Mouse (Mus musculus) heart, adult 2 months (tissue): ENCODE data around the gene Dthd1. TPM values are rescaled to one million over a fixed set of nuclear protein-coding genes. Genes with fewer than 3 reads are reported as not detected.

Experiments
- DNase-seq, 2 experiments: peaks; one replicate each; pipeline ENCODE4 v3.0.0; 2021
- H3K27ac ChIP-seq: fragments of 200-600 bp; 2 replicates; pipeline ENCODE4 v1.8.1; 2022
- H3K27me3 ChIP-seq: fragments of 200-500 bp; 2 replicates; pipeline ENCODE4 v1.6.1; 2012; ENCODE audit warnings: mild to moderate bottlenecking, low read length, inconsistent platforms, mixed read lengths; ENCODE audit not compliant: control insufficient read depth, insufficient read depth
- H3K36me3 ChIP-seq: fragments of 200-500 bp; 2 replicates; pipeline ENCODE4 v1.6.1; 2012; ENCODE audit warnings: low read length, inconsistent platforms; ENCODE audit not compliant: control insufficient read depth, insufficient read depth
- H3K4me1 ChIP-seq: fragments of 200-500 bp; 2 replicates; pipeline ENCODE4 v1.6.1; 2011; ENCODE audit warnings: low read length; ENCODE audit not compliant: control insufficient read depth, insufficient read depth
- H3K4me3 ChIP-seq: fragments of 200-600 bp; 2 replicates; pipeline ENCODE4 v1.8.1; 2022
- H3K79me2 ChIP-seq: fragments of 200-500 bp; replicated peaks from 2 replicates; pipeline ENCODE4 v1.6.1; 2012; ENCODE audit warnings: mild to moderate bottlenecking, inconsistent platforms, low read length, moderate library complexity, mixed read lengths; ENCODE audit not compliant: control insufficient read depth, insufficient read depth
- H3K9ac ChIP-seq: fragments of 200-500 bp; 2 replicates; pipeline ENCODE4 v1.6.1; 2012; ENCODE audit warnings: low read depth, mild to moderate bottlenecking, control low read depth, inconsistent platforms, low read length, mixed read lengths
- CTCF ChIP-seq: fragments of 200-600 bp; IDR thresholded peaks from 2 replicates; pipeline ENCODE4 v1.8.1; 2022; ENCODE audit warnings: antibody characterized with exemption, mild to moderate bottlenecking, moderate library complexity
- EP300 ChIP-seq: fragments of 200-500 bp; IDR thresholded peaks from 2 replicates; pipeline ENCODE4 v1.6.1; 2011; ENCODE audit warnings: low read depth, low read length, control low read depth; ENCODE audit not compliant: insufficient read depth
- POLR2A ChIP-seq: fragments of 200-500 bp; IDR thresholded peaks from 2 replicates; pipeline ENCODE4 v1.6.1; 2011; ENCODE audit warnings: mild to moderate bottlenecking, low read depth, low read length, control low read depth; ENCODE audit not compliant: insufficient read depth
- WGBS: fragments of 180-500 bp; shearing (Covaris S2); methylation state at CpG from one replicate; pipeline ENCODE4 v1.1.7; 2018; 5-methylcytosine and 5-hydroxymethylcytosine counted together
- intact Hi-C: fragments of 180-260 bp; cut with DNase I; formaldehyde crosslinking; loops from one replicate; pipeline ENCODE4 v1.15.1; 2025
- polyA plus RNA-seq: library from polyadenylated mRNA; depleted of rRNA; stranded (reverse); fragments of >200 nt; gene quantifications from 2 replicates; pipeline ENCODE4 v1.2.3, GENCODE M21; 2012
- total RNA-seq, 2 experiments: library from RNA; stranded (reverse); gene quantifications; 2 replicates each; pipeline ENCODE4 v1.2.3; 2021

Gene Dthd1
- total and polyA plus RNA-seq, 3 experiments = not detected

DNA sequence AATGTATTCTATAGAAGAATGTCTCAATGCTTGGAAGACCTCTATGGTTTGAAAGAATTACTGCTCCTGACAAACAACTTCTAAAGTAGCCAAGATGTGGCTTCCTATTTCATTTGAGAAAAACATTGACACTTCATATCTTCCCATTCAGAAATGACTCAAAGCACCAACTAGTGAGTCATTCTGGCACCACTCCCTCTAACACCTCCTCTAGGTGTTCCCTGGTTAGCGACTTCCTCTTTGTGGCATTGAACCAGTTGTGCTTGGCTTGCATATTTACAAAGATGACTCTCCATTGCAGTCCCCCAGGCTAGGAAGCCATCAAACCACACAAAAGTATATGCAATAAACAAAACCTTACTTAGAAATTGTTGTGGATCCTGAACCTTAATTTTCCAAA is 2.1 kb downstream of the Dthd1 start:
- Histone ChIP-seq H3K4me3 (no peak overlapping the region), H3K4me1 (no peaks in the 10 kb centered on the region), H3K36me3 (no peaks in the 10 kb centered on the region), H3K79me2 (no peaks in the 10 kb centered on the region), H3K9ac (no peak overlapping the region), H3K27me3 (no peaks in the 10 kb centered on the region), H3K27ac (no peak overlapping the region)
- WGBS = 65% methylated on average over 1 of the region's 1 CpGs
- no peak for TF ChIP-seq POLR2A
- TF ChIP-seq EP300 = no peak
- no peak for TF ChIP-seq CTCF
- DNase-seq = no peak
- intact Hi-C loops = no loop called here

DNA sequence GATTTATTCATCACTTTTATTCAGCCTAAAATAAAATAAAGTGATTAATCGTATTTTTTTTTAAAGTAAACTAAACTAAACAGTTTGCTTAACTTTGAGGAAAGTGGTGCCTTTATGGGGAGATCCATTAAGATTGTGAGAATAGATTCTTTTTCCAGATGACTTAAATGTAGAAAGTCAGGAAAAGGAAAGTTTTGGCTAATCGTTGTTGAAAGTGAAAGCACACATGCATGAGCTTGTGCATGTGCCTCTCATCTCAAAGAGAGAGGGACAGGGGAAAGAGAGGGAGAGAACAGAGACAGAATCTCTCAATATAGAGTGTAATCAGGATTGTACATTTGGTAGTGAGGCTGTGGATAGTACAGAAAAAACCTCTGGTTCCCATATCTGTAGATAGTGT is 5.9 kb downstream of the Dthd1 start:
- Histone ChIP-seq H3K27ac (no peak overlapping the region), H3K27me3 (no peaks in the 10 kb centered on the region), H3K4me1 (no peaks in the 10 kb centered on the region), H3K36me3 (no peaks in the 10 kb centered on the region), H3K9ac (no peak overlapping the region), H3K4me3 (no peak overlapping the region), H3K79me2 (no peaks in the 10 kb centered on the region)
- DNase-seq = no peak
- TF ChIP-seq POLR2A (no peak), EP300 (no peak), CTCF (no peak)
- 56% methylated on average over 2 of the region's 2 CpGs for WGBS
- intact Hi-C loops = no loop called here

DNA sequence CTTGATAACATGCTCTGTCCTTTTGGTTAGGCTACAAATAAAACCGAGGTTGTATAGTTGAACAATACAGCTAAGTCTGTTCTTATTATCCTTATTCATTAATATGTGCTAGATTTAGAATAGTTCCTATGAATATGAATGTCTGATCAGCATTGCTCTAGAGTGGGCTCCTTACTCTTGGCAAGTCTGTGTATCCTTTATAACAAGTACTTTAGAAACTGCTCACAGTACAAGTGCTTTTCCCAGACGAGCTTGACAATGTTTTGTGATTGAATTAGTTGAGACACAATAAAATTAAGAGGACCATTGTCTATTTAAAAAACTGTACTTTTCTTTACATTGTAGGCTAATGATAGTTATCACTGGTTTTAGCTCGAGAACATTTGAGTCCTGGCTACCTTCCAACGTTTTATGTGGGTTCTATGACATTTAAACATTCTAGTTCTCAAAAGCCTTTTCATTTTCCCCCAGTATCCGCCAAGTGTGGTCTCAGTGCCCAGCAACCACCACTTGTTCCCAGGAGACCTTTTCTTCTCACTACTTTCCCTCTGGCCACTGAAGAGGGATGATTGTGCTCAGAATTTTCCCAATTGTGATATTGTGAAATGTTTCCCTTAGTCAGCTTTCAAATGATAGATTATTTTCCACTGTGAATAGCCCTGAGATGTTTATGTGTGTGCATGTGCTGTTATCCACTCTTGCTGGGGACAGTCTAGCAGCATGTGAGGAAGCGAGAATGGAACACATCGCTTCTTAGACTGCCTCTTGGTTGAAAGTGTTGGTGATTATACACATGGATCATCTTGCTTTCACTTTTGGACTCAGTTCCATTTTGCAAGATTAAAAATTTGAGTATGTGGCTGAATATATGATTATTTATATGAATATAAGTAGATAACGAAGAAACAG is 7.0 kb downstream of the Dthd1 start:
- DNase-seq = no peak
- Histone ChIP-seq H3K4me1 (no peaks in the 10 kb centered on the region), H3K79me2 (no peaks in the 10 kb centered on the region), H3K27ac (no peak overlapping the region), H3K36me3 (no peaks in the 10 kb centered on the region), H3K27me3 (no peaks in the 10 kb centered on the region), H3K4me3 (no peak overlapping the region), H3K9ac (no peak overlapping the region)
- intact Hi-C loops = no loop called here
- TF ChIP-seq CTCF = no peak
- TF ChIP-seq EP300 = no peak
- TF ChIP-seq POLR2A = no peak
- whole genome bisulfite sequencing = 61% methylated on average over 8 of the region's 8 CpGs

DNA sequence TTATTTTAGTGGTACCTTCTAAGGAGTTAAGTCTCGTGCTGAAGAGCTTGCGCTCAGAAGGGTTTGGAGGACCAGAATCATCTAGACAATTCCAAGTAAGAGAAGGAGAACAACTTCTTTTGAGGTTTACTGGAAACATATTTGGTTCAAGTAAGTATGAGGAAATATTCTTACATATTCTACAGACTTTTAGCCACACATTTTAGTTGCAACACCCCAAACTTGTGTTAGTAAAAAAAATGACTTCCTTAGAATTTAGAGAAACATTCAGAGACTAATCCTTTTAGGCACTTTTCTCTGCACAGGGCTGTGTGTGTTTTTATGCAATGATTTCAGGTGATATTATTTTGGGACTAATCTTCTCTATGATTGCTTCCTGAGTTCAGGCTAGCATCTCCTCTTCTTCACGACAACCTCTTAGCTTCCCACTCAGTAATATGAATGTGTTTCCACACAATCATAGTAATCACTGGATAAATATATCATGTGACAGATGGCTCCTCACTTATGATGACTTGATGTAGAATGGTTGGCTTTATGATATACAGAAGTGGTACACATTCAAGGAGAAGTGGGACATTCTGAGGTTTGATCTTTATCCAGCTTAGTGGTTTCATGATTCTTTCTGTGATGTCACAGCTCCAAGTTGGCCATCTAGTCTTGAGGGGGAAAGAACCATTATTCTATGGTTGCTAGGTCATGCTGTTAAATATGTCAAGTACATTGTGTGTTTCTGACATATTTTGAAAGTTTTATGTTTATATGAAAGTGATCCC is 29.5 kb downstream of the Dthd1 start:
- TF ChIP-seq EP300 (no peak), CTCF (no peak), POLR2A (no peak)
- Histone ChIP-seq H3K27ac (no peak overlapping the region), H3K9ac (no peak overlapping the region), H3K79me2 (no peaks in the 10 kb centered on the region), H3K4me3 (no peak overlapping the region), H3K27me3 (no peaks in the 10 kb centered on the region), H3K4me1 (no peaks in the 10 kb centered on the region), H3K36me3 (no peaks in the 10 kb centered on the region)
- intact Hi-C loops = no loop called here
- no peak for DNase-seq
- 82% methylated on average over 3 of the region's 3 CpGs for WGBS

DNA sequence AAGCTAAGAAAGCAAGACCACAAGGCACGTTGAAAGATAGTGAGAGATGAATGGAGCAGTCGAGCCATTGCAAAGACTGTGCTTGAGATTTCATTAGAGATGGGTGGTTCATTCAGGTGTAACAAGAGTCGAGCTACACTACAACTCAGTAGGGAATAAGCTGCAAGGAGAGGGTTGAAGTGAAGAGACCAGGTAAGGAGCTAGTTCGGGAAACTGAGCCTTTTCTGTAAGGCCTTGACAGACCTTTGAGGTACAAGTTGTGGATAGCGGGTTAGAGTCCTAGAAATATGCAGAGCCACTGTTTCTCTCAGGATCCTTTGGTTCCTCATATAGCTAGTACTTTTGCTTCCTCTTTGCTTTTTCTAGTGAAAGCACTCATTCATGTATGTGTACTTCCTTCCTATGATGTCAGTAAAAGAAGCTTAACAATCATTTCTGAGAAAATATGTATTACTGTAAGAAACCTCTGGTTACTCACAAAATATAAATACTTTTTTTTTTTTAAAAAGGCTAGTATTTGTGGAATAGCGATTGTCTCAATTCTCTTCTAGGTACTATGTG is 33.0 kb downstream of the Dthd1 start:
- H3K36me3 ChIP-seq = no peaks in the 10 kb centered on the region
- WGBS = 77% methylated on average over 6 of the region's 6 CpGs
- TF ChIP-seq CTCF (no peak), POLR2A (no peak), EP300 (no peak)

DNA sequence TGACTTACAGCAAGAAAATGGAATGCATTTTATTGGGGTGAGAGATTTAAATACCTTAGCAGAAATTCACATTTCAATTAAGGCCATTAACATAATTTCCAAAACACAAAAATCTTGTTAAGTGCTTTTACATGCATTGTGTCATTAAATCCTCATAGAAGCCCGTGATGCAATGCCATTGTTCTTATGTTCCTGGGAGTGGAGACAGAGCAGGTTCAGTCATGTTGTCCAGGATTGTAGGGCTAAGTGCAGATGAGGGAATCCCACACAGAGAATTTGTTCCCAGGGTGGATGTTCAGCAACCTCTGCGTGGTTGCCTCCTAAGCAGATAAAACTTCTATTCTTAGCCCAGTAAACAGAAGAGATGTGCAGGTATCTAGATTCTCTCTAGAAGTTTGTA is 37.7 kb downstream of the Dthd1 start:
- no peak for TF ChIP-seq POLR2A
- TF ChIP-seq EP300 = no peak
- no peak for TF ChIP-seq CTCF
- WGBS = 28% methylated on average over 2 of the region's 2 CpGs

More for the DNA sequence above, 33.0 kb downstream of the Dthd1 start:
- DNase-seq = no peak
- H3K4me1 ChIP-seq = no peaks in the 10 kb centered on the region
- H3K79me2 ChIP-seq = no peaks in the 10 kb centered on the region
- H3K9ac ChIP-seq = no peak overlapping the region
- H3K27ac ChIP-seq = no peak overlapping the region
- H3K27me3 ChIP-seq = no peaks in the 10 kb centered on the region
- no peak overlapping the region for H3K4me3 ChIP-seq
- intact Hi-C loops = no loop called here

More for the DNA sequence above, 37.7 kb downstream of the Dthd1 start:
- DNase-seq = no peak
- Histone ChIP-seq H3K9ac (no peak overlapping the region), H3K4me1 (no peaks in the 10 kb centered on the region), H3K27ac (no peak overlapping the region), H3K4me3 (no peak overlapping the region), H3K79me2 (no peaks in the 10 kb centered on the region), H3K27me3 (no peaks in the 10 kb centered on the region), H3K36me3 (no peaks in the 10 kb centered on the region)
- intact Hi-C loops = no loop called here
